Mouse (Mus musculus): ENCODE data around the gene Snx13. TPM values are rescaled to one million over a fixed set of nuclear protein-coding genes. Genes with fewer than 3 reads are reported as not detected.

The Snx13 gene
- polyA plus RNA-seq, 1 experiment from 2014 or later = 34.8 TPM

- ATAC-seq = peak; percentile 63
- in situ Hi-C loops (cut with MboI; ENCODE audit: low pct_unique_long_range_greater_than_20kb) = loop anchor here (25.0 kb wide), 1 partner anchor 1755 kb away; the partner anchor contains the start of gene Twistnb
- CTCF ChIA-PET = interaction anchor here (1.1 kb wide), 1 partner anchor 9 kb away, joined by 3 read pairs; no protein-coding TSS in a partner anchor
- no peaks in the 10 kb centered on the region for H3K27me3 ChIP-seq
- POLR2A ChIA-PET = no interaction called here
- TF ChIP-seq CTCF (IDR thresholded peaks at IDR 0.05) = peak; percentile 66
- DNase-seq (ENCODE audit: low read depth, low spot score) = no peak
These were observed 144.9 kb downstream of the Snx13 start for GRCm38 (mm10) chr12:35191698-35192425.

GRCm38 (mm10) chr12:35192426-35192769, 145.4 kb downstream of the Snx13 start:
- no peaks in the 10 kb centered on the region for H3K27me3 ChIP-seq
- CTCF ChIA-PET = interaction anchor here (1.0 to 1.1 kb wide), 2 partner anchors 10 kb away, joined by 3 read pairs; no protein-coding TSS in a partner anchor
- no peak for TF ChIP-seq CTCF (IDR thresholded peaks at IDR 0.05)
- no peak for ATAC-seq
- in situ Hi-C loops (cut with MboI; ENCODE audit: low pct_unique_long_range_greater_than_20kb) = loop anchor here (25.0 kb wide), 1 partner anchor 1755 kb away; the partner anchor contains the start of gene Twistnb
- POLR2A ChIA-PET = interaction anchor here (0.6 kb wide), 1 partner anchor 684 kb away, joined by 5 read pairs; no protein-coding TSS in a partner anchor
- DNase-seq (ENCODE audit: low read depth, low spot score) = no peak

Other genes starting within 250 kb of the Snx13 start
- gene Hdac9, start 130.1 kb upstream of the Snx13 start, polyA plus RNA-seq (2021) = 0.45 TPM
- gene Prps1l1, start 62.4 kb upstream of the Snx13 start, polyA plus RNA-seq (2021) = not detected

Data from Patski (cell line).